Mouse (Mus musculus) MEL (cell line): ENCODE data around the gene Tpsg1. TPM values are rescaled to one million over a fixed set of nuclear protein-coding genes. Genes with fewer than 3 reads are reported as not detected.

Experiments
- DNase-seq: peaks from one replicate; pipeline ENCODE4 v3.0.0; 2011; ENCODE audit warnings: low read depth, low spot score
- H3K27ac ChIP-seq: 2 replicates; pipeline ENCODE4 v1.5.1; 2012; ENCODE audit warnings: low read depth, mild to moderate bottlenecking, control low read depth, low read length, moderate library complexity; ENCODE audit not compliant: control insufficient read depth
- H3K27me3 ChIP-seq, 2 experiments: fragments of 150-350 bp in 1 of 2; sonication (generic) in 1 of 2; 2 replicates each; pipeline ENCODE4 v1.6.1; 2012; ENCODE audit warnings: low read length in 2 of 2, mild to moderate bottlenecking in 2 of 2, improper control_type of control experiment in 1 of 2, moderate library complexity in 1 of 2; ENCODE audit not compliant: insufficient read depth in 2 of 2, control insufficient read depth in 1 of 2
- H3K36me3 ChIP-seq, 2 experiments: 2 replicates each; pipeline ENCODE4 v1.6.1; 2012 to 2014; ENCODE audit warnings: low read length in 2 of 2, improper control_type of control experiment in 1 of 2, inconsistent platforms in 1 of 2, mild to moderate bottlenecking in 1 of 2; ENCODE audit not compliant: insufficient read depth in 2 of 2, control insufficient read depth in 1 of 2
- H3K4me1 ChIP-seq, 2 experiments: fragments of 150-350 bp in 1 of 2; sonication (generic) in 1 of 2; 2 replicates each; pipeline ENCODE4 v1.6.1; 2012; ENCODE audit warnings: low read length in 2 of 2, improper control_type of control experiment in 1 of 2, mild to moderate bottlenecking in 1 of 2; ENCODE audit not compliant: insufficient read depth in 2 of 2, control insufficient read depth in 1 of 2
- H3K4me3 ChIP-seq, 2 experiments: fragments of 150-350 bp in 1 of 2; sonication (generic) in 1 of 2; 2 replicates each; pipeline ENCODE4 v1.5.1; 2012; ENCODE audit warnings: low read depth in 2 of 2, low read length in 2 of 2, mild to moderate bottlenecking in 2 of 2, moderate library complexity in 2 of 2, control low read depth in 1 of 2, improper control_type of control experiment in 1 of 2; ENCODE audit not compliant: control insufficient read depth in 1 of 2, insufficient read depth in 1 of 2
- H3K79me2 ChIP-seq: 2 replicates; pipeline ENCODE4 v1.6.1; 2012; ENCODE audit warnings: mild to moderate bottlenecking, low read length, moderate library complexity; ENCODE audit not compliant: control insufficient read depth, poor library complexity, insufficient read depth
- H3K9ac ChIP-seq: 2 replicates; pipeline ENCODE4 v1.6.1; 2012; ENCODE audit warnings: low read depth, mild to moderate bottlenecking, control low read depth, low read length, moderate library complexity; ENCODE audit not compliant: control insufficient read depth, poor library complexity, severe bottlenecking
- H3K9me3 ChIP-seq: fragments of 150-350 bp; sonication (generic); replicated peaks from 2 replicates; pipeline ENCODE4 v1.6.1; 2012; ENCODE audit warnings: mild to moderate bottlenecking, low read length, improper control_type of control experiment, moderate library complexity; ENCODE audit not compliant: insufficient read depth
- CHD1 ChIP-seq: IDR thresholded peaks from 2 replicates; pipeline ENCODE4 v1.6.1; 2012; ENCODE audit warnings: low read depth, mild to moderate bottlenecking, inconsistent platforms, low read length, improper control_type of control experiment
- E2F4 ChIP-seq: IDR thresholded peaks from 2 replicates; pipeline ENCODE4 v1.6.1; 2011; ENCODE audit warnings: low read depth, low read length, improper control_type of control experiment, borderline replicate concordance
- ELF1 ChIP-seq: IDR thresholded peaks from 2 replicates; pipeline ENCODE4 v1.6.1; 2014; ENCODE audit warnings: low read depth, mild to moderate bottlenecking, inconsistent platforms, low read length, improper control_type of control experiment, moderate library complexity
- ETS1 ChIP-seq: IDR thresholded peaks from 2 replicates; pipeline ENCODE4 v1.6.1; 2012; ENCODE audit warnings: low read depth, mild to moderate bottlenecking, inconsistent platforms, low read length, improper control_type of control experiment, moderate library complexity
- GABPA ChIP-seq: IDR thresholded peaks from 2 replicates; pipeline ENCODE4 v1.6.1; 2012; ENCODE audit warnings: low read depth, mild to moderate bottlenecking, inconsistent platforms, low read length, improper control_type of control experiment, moderate library complexity
- JUND ChIP-seq: IDR thresholded peaks from 2 replicates; pipeline ENCODE4 v1.6.1; 2011; ENCODE audit warnings: low read depth, mild to moderate bottlenecking, improper control_type of control experiment, low read length
- MEF2A ChIP-seq: IDR thresholded peaks from 2 replicates; pipeline ENCODE4 v1.6.1; 2014; ENCODE audit warnings: low read depth, mild to moderate bottlenecking, inconsistent platforms, low read length, improper control_type of control experiment; ENCODE audit not compliant: poor library complexity, insufficient replicate concordance, severe bottlenecking; ENCODE audit errors: extremely low read depth
- MYB ChIP-seq: IDR thresholded peaks from 2 replicates; pipeline ENCODE4 v1.6.1; 2011; ENCODE audit warnings: mild to moderate bottlenecking, low read depth, low read length, improper control_type of control experiment
- NELFE ChIP-seq: IDR thresholded peaks from 2 replicates; pipeline ENCODE4 v1.6.1; 2011; ENCODE audit warnings: low read depth, low read length, improper control_type of control experiment
- NRF1 ChIP-seq: IDR thresholded peaks from 2 replicates; pipeline ENCODE4 v1.6.1; 2014; ENCODE audit warnings: low read depth, mild to moderate bottlenecking, inconsistent platforms, low read length, improper control_type of control experiment, moderate library complexity; ENCODE audit not compliant: poor library complexity, insufficient read depth, severe bottlenecking
- POLR2A ChIP-seq, 2 experiments: IDR thresholded peaks; 2 replicates each; pipeline ENCODE4 v1.6.1; 2011 to 2012; ENCODE audit warnings: low read length in 2 of 2, mild to moderate bottlenecking in 2 of 2, control low read depth in 1 of 2, improper control_type of control experiment in 1 of 2, low read depth in 1 of 2, moderate library complexity in 1 of 2; ENCODE audit not compliant: control insufficient read depth in 1 of 2, insufficient read depth in 1 of 2, poor library complexity in 1 of 2
- RCOR1 ChIP-seq: IDR thresholded peaks from 2 replicates; pipeline ENCODE4 v1.6.1; 2012; ENCODE audit warnings: low read depth, mild to moderate bottlenecking, inconsistent platforms, low read length, improper control_type of control experiment
- TAL1 ChIP-seq: IDR thresholded peaks from 2 replicates; pipeline ENCODE4 v1.6.1; 2012; ENCODE audit warnings: mild to moderate bottlenecking, inconsistent platforms, low read length, moderate library complexity, mixed read lengths
- USF1 ChIP-seq: IDR thresholded peaks from 2 replicates; pipeline ENCODE4 v1.6.1; 2014; ENCODE audit warnings: low read depth, mild to moderate bottlenecking, inconsistent platforms, low read length, improper control_type of control experiment, moderate library complexity
- USF2 ChIP-seq, 2 experiments: IDR thresholded peaks; 2 replicates each; pipeline ENCODE4 v1.6.1; 2011 to 2012; ENCODE audit warnings: improper control_type of control experiment in 2 of 2, low read length in 2 of 2, borderline replicate concordance in 1 of 2, inconsistent platforms in 1 of 2, low read depth in 1 of 2, mild to moderate bottlenecking in 1 of 2; ENCODE audit not compliant: insufficient read depth in 1 of 2
- ZKSCAN1 ChIP-seq: IDR thresholded peaks from 2 replicates; pipeline ENCODE4 v1.6.1; 2012; ENCODE audit warnings: low read depth, mild to moderate bottlenecking, inconsistent platforms, low read length, improper control_type of control experiment, moderate library complexity
- ZMIZ1 ChIP-seq: IDR thresholded peaks from 2 replicates; pipeline ENCODE4 v1.6.1; 2012; ENCODE audit warnings: low read depth, mild to moderate bottlenecking, inconsistent platforms, low read length, improper control_type of control experiment, moderate library complexity
- ZNF384 ChIP-seq: IDR thresholded peaks from 2 replicates; pipeline ENCODE4 v1.6.1; 2012; ENCODE audit warnings: low read depth, mild to moderate bottlenecking, inconsistent platforms, low read length, improper control_type of control experiment
- polyA plus RNA-seq, 2 experiments: library from polyadenylated mRNA; stranded (reverse) in 1 of 2; unstranded in 1 of 2; fragments of >175 nt in 1 of 2; fragments of >200 nt in 1 of 2; gene quantifications; 2 replicates each; pipeline versions ENCODE4 v1.2.1 to v1.2.4; 2012; ENCODE audit warnings: low replicate concordance in 2 of 2, low read depth in 1 of 2; ENCODE audit not compliant: insufficient read length in 2 of 2, insufficient read depth in 1 of 2, missing spikeins in 1 of 2
- total RNA-seq: library from RNA; depleted of rRNA; stranded (reverse); fragments of 300-350 nt; gene quantifications from 2 replicates; pipeline ENCODE4 v1.2.3, GENCODE M21; 2012

Tpsg1 gene
- total and polyA plus RNA-seq, 3 experiments = not detected

- DNase-seq = no peak
- H3K4me1 ChIP-seq = no peaks in the 10 kb centered on the region
Observed at GRCm38 (mm10) chr17:25410786-25411185, 41.7 kb downstream of the Tpsg1 start.

GRCm38 (mm10) chr17:25411251-25411650 lies 42.2 kb downstream of the Tpsg1 start:
- Histone ChIP-seq H3K27me3 (no peaks in the 10 kb centered on the region), H3K9me3 (no peaks in the 10 kb centered on the region), H3K79me2 (no peaks in the 10 kb centered on the region), H3K36me3 (no peaks in the 10 kb centered on the region), H3K4me3 (no peak overlapping the region), H3K4me1 (no peaks in the 10 kb centered on the region), H3K27ac (no peak overlapping the region), H3K9ac (no peak overlapping the region)
- TF ChIP-seq CHD1 (no peak), TAL1 (no peak), USF2 (IDR thresholded peaks at IDR 0.05; ENCODE audit: borderline replicate concordance in 1 of 2, insufficient read depth in 1 of 2, low read depth in 1 of 2, low read length in 2 of 2) (no peak), ELF1 (no peak), MEF2A (no peak), POLR2A (IDR thresholded peaks at IDR 0.05; ENCODE audit: control insufficient read depth in 1 of 2, insufficient read depth in 1 of 2, low read depth in 1 of 2, low read length in 2 of 2, poor library complexity in 1 of 2) (no peak), NRF1 (no peak), NELFE (no peak), E2F4 (no peak), ETS1 (no peak), JUND (no peak)
- DNase-seq = no peak

More at GRCm38 (mm10) chr17:25410786-25411185, 41.7 kb downstream of the Tpsg1 start:
- Histone ChIP-seq H3K27me3 (no peaks in the 10 kb centered on the region), H3K36me3 (no peaks in the 10 kb centered on the region), H3K9me3 (no peaks in the 10 kb centered on the region), H3K27ac (no peak overlapping the region)
- TF ChIP-seq E2F4 = no peak
- TF ChIP-seq ZNF384 = no peak
- TF ChIP-seq ZKSCAN1 = no peak
- TF ChIP-seq USF1 = no peak
- TF ChIP-seq MYB = no peak
- no peak for TF ChIP-seq GABPA
- TF ChIP-seq ETS1 = no peak
- no peak for TF ChIP-seq POLR2A (IDR thresholded peaks at IDR 0.05; ENCODE audit: control insufficient read depth in 1 of 2, insufficient read depth in 1 of 2, low read depth in 1 of 2, low read length in 2 of 2, poor library complexity in 1 of 2)
- TF ChIP-seq USF2 (IDR thresholded peaks at IDR 0.05; ENCODE audit: borderline replicate concordance in 1 of 2, insufficient read depth in 1 of 2, low read depth in 1 of 2, low read length in 2 of 2) = no peak
- no peak for TF ChIP-seq ZMIZ1
- TF ChIP-seq RCOR1 = no peak
- TF ChIP-seq, all 39 proteins: peak for 0
- Histone ChIP-seq H3K9ac (no peak overlapping the region), H3K4me3 (no peak overlapping the region), H3K79me2 (no peaks in the 10 kb centered on the region)
